Mouse (Mus musculus) large intestine, adult 2 months (tissue): ENCODE data around the gene Arhgef7. TPM values are rescaled to one million over a fixed set of nuclear protein-coding genes. Genes with fewer than 3 reads are reported as not detected.
A peak's percentile ranks its signal among the peaks of the same experiment; 100 is the strongest.

Source experiments
- DNase-seq: peaks from one replicate; pipeline ENCODE4 v3.0.0-alpha.2; 2012; ENCODE audit warnings: low read depth, low spot score
- WGBS: fragments of 180-500 bp; shearing (Covaris S2); methylation state at CpG from one replicate; pipeline ENCODE4 v1.1.7; 2018; 5-methylcytosine and 5-hydroxymethylcytosine counted together
- polyA plus RNA-seq: library from polyadenylated mRNA; depleted of rRNA; stranded (reverse); fragments of >200 nt; gene quantifications from 2 replicates; pipeline ENCODE4 v1.2.3, GENCODE M21; 2012; rRNA removed

The Arhgef7 gene
- 19.9 and 26.1 TPM in 2 replicates for polyA plus RNA-seq

DNA sequence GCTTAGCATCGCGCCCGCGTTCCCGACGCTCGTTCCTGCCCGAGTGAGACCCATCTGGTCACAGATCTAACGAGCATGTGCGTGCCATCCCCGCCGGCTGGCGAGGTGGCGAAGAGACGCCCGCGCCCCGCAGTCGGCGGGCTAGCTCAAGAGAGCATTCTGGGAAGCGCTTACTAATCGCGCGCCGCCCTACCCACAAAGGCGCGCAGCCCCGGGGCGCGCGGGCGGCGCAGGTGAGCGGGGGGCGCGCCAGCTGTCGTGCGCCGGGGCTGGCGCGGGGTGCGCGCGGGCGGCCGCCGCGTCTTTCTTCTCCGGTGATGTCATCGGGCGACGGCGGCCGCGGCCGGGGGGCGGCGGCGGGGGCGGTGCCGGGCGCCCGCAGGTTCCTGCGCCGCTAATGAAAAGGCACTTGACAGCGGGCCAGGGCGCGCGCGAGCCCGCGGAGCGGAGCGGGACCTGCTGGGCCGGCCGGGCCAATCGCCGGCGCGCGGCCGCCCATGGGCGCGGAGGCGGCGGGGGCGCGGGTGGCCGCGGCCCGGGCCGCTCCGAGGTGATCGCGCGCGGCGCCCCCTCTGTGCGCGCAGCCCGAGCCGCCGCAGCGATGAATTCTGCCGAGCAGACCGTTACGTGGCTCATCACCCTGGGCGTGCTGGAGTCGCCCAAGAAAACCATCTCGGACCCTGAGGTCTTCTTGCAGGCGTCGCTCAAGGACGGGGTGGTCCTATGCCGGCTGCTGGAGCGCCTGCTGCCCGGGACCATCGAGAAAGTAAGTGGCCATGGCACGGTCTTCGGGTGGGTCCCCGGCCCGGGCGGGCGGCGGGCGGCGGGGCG, at the start of gene Arhgef7:
Arhgef7 (plus strand) TSS at position 71 of the 831 bp plus-strand sequence.
- no peak for DNase-seq
- 2% methylated on average over 127 of the region's 127 CpGs for WGBS

DNA sequence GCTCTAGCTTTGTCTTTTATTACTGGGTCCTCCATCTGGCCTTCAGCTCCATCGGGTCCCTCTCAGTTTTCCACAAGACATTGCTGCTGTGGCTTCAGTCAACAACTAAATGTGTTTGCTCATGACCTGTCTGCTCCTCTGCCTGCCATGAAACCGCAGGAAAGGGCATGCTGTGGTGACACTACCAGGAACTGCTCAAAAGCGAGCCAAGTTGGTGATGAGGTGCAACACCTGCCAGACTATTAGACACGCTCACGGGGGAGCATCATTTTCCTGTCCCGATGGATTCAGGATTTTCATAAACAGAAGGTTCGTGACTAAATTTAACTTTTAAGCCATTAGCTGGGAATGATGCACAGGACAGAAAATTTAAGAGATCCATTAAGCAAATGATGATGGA, 43.0 kb upstream of the Arhgef7 start:
- no peak for DNase-seq

GRCm38 (mm10) chr8:11687251-11687650, 40.3 kb upstream of the Arhgef7 start:
- WGBS: 92% methylated on average over 5 of the region's 5 CpGs
- DNase-seq: no peak

More for the DNA sequence above, 43.0 kb upstream of the Arhgef7 start:
- WGBS: 56% methylated on average over 7 of the region's 7 CpGs

GRCm38 (mm10) chr8:11689945-11690344, 37.6 kb upstream of the Arhgef7 start:
- no peak for DNase-seq
- WGBS: 56% methylated on average over 7 of the region's 7 CpGs

DNA sequence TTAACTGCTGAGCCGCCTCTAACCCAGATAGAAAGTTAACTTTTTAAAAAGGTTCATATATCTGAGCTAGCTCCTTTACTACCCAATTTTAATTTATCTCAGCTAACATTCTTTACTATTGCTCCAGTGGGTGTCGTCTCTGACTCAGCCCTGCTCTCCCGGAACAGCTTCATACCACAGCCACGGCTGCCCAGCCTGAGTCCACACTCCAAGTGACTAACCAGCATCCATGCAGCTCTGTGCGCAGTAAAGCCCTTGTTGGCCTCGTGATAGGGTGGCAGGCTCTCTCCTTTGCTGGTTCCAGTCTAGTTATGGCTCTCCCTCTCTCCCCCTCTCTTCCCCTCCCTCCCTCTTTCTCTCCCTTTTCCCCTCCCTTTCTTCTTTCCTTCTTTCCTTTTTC, 36.2 kb upstream of the Arhgef7 start:
- 64% methylated on average over 6 of the region's 6 CpGs for WGBS
- DNase-seq: no peak

DNA sequence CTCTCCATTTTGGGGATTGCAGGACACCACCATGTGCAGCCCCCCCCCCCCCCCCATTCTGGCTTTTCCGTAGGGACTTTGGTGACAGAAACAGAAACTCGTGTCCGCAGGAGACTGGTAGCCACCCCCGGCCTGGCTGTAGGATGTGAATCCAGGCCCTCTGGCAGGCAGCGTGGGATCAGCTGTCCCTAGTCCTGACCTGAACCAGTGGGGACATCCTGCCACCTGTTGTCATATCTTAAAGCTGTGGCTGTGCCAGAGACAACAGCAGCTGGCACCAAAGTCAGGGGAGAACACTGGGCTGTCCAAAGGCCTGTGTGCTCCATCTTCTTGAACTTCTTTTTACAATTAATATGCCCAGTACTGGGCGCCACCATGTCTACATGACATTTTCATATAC, 35.8 kb upstream of the Arhgef7 start:
- WGBS: 78% methylated on average over 6 of the region's 6 CpGs

DNA sequence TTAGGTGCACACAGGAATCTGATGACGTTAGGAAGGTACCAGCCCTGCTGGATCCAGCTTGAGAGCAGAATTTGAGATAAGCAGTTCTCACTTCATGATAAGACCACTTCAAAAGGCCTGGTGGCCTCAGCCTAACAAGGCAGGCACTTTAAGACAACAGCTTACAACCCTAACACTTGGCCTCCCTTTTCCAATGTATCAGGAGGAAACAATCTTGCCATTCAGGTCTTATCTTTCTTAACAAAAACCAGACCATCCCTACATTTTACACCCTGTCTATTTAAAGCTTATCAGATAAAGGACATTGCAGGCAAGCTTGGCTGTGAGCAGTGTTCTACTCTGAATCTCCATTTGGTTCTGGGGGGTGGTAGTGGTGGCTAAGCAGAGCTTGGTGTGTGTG, 35.1 kb upstream of the Arhgef7 start:
- 15% methylated on average over 1 of the region's 1 CpGs for WGBS
- no peak for DNase-seq

More for the DNA sequence above, 35.8 kb upstream of the Arhgef7 start:
- no peak for DNase-seq

- no peak for DNase-seq
- 74% methylated on average over 5 of the region's 5 CpGs for WGBS
Measured at GRCm38 (mm10) chr8:11693972-11694371, 33.5 kb upstream of the Arhgef7 start.

- 90% methylated on average over 3 of the region's 3 CpGs for WGBS
Measured at GRCm38 (mm10) chr8:11696176-11696575, 31.3 kb upstream of the Arhgef7 start.

DNA sequence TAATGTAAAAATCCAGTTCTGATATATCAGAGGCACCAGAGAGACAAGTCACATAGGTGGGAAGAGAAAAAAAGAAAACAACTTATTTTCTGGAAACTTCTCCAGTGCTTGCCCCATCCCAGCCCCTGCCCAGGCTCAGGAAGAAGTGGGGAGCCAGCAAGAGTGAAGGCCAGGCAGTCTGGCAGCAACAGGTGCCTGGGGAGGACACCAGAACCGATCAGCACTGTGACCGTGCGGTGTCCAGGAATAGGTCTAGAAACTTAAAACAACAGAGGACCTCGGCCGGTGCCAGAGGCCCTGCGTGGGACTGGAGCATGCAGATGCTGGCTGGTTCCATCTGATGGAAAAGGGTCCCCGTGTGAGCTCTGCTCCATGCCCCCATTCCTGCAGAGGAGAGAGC, 30.1 kb upstream of the Arhgef7 start:
- WGBS: 87% methylated on average over 7 of the region's 7 CpGs
- DNase-seq: no peak

More at GRCm38 (mm10) chr8:11696176-11696575, 31.3 kb upstream of the Arhgef7 start:
- DNase-seq: no peak

DNA sequence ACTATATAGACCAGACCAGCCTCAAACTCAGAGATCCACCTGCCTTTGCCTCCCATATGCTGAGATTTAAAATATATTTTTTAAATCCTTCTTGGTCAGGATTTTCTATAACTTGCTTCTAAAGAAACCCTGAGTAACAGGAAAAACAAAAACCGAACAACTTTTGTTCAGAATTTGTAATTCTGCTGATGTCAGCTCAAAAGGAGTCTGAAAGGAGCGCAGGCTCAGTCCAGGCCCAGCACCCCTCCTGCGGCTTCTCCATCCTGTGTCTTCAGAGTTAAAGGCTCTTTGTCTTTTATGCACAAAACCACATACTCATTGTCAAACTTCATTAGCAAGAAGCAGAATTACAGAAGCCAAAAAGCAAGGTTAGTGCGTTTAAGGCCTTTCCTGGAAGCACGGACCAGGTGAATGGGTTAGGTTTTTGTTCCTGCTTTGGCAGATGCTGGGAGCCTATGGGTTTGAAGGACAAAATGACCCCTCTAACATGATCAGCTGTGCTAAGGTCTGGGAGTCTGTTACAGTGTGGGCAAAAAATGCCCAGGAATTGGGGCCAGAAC, 28.0 kb upstream of the Arhgef7 start:
- DNase-seq: no peak

GRCm38 (mm10) chr8:11700060-11701032, 27.2 kb upstream of the Arhgef7 start:
- 27% methylated on average over 26 of the region's 26 CpGs for WGBS
- DNase-seq: peak; percentile 55

More for the DNA sequence above, 28.0 kb upstream of the Arhgef7 start:
- 92% methylated on average over 5 of the region's 5 CpGs for WGBS

GRCm38 (mm10) chr8:11701033-11701362, 26.5 kb upstream of the Arhgef7 start, which contains the start of gene 1700016D06Rik:
1700016D06Rik (minus strand) TSS chr8:11701063.
- DNase-seq: no peak
- 40% methylated on average over 6 of the region's 6 CpGs for WGBS

GRCm38 (mm10) chr8:11701428-11701827, 26.1 kb upstream of the Arhgef7 start:
- 26% methylated on average over 6 of the region's 6 CpGs for WGBS
- DNase-seq: peak; percentile 47

DNA sequence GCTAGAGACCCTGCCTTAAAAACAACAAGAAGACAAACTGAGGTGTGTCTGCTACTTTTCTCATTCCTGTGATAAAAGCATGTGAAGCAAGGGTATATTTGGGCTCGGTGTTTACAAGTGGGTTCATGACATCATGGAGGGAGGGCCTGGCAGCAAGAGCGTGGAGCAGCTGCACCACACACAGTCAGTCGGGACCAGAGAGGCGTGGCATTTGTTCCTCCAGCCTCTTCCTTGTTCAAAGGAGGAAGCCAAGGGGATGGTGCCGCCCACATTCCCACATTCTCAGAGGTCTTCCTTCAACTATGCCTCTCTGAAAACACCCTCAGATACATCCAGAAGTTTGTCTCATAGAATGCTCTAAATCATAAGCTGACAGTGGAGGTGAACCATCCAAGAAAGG, 23.7 kb upstream of the Arhgef7 start:
- 54% methylated on average over 5 of the region's 5 CpGs for WGBS
- no peak for DNase-seq

- no peak for DNase-seq
- 66% methylated on average over 6 of the region's 6 CpGs for WGBS
Measured at GRCm38 (mm10) chr8:11704716-11705420, 22.7 kb upstream of the Arhgef7 start.

- DNase-seq: no peak
- WGBS: 76% methylated on average over 12 of the region's 12 CpGs
Measured at GRCm38 (mm10) chr8:11705818-11706217, 21.7 kb upstream of the Arhgef7 start.

- no peak for DNase-seq
- 62% methylated on average over 3 of the region's 3 CpGs for WGBS
Measured at GRCm38 (mm10) chr8:11707701-11708100, 19.8 kb upstream of the Arhgef7 start.

- no peak for DNase-seq
- 24% methylated on average over 2 of the region's 2 CpGs for WGBS
Measured at GRCm38 (mm10) chr8:11708815-11709214, 18.7 kb upstream of the Arhgef7 start.
